Mouse (Mus musculus) neural tube, embryonic 15.5 days (tissue): ENCODE measurements around the gene S1pr5. TPM values are rescaled to one million over a fixed set of nuclear protein-coding genes. Genes with fewer than 3 reads are reported as not detected.
"Not testable (repeated sequence)": the region's sequence is repeated elsewhere in the genome, so short reads cannot be mapped to it uniquely, and the experiment has no call there.

Experiments
- ATAC-seq: fragments of 200-750 bp; cut with Nextera tagmentation; 2 replicates; pipeline ENCODE4 v1.8.0; 2017; ENCODE audit warnings: mild to moderate bottlenecking, moderate TSS enrichment, moderate library complexity; ENCODE audit not compliant: low FRiP score
- H3K27ac ChIP-seq: fragments of 300-500 bp; sonication (generic); replicated peaks from 2 replicates; pipeline ENCODE4 v1.5.1; 2015; ENCODE audit warnings: mild to moderate bottlenecking, inconsistent platforms
- H3K27me3 ChIP-seq: fragments of 300-500 bp; sonication (generic); replicated peaks from 2 replicates; pipeline ENCODE4 v1.6.1; 2015; ENCODE audit warnings: inconsistent platforms
- H3K36me3 ChIP-seq: fragments of 300-500 bp; sonication (generic); 2 replicates; pipeline ENCODE4 v1.6.1; 2015; ENCODE audit warnings: inconsistent platforms
- H3K4me1 ChIP-seq: fragments of 300-500 bp; sonication (generic); 2 replicates; pipeline ENCODE4 v1.6.1; 2015; ENCODE audit warnings: inconsistent platforms
- H3K4me2 ChIP-seq: fragments of 300-500 bp; sonication (generic); 2 replicates; pipeline ENCODE4 v1.6.1; 2015; ENCODE audit warnings: inconsistent platforms, mild to moderate bottlenecking, moderate library complexity
- H3K4me3 ChIP-seq: fragments of 300-500 bp; sonication (generic); replicated peaks from 2 replicates; pipeline ENCODE4 v1.5.1; 2015; ENCODE audit warnings: mild to moderate bottlenecking, inconsistent platforms
- H3K9ac ChIP-seq: fragments of 300-500 bp; sonication (generic); replicated peaks from 2 replicates; pipeline ENCODE4 v1.6.1; 2015; ENCODE audit warnings: mild to moderate bottlenecking, inconsistent platforms
- H3K9me3 ChIP-seq: fragments of 300-500 bp; sonication (generic); replicated peaks from 2 replicates; pipeline ENCODE4 v1.6.1; 2016; ENCODE audit warnings: inconsistent platforms
- WGBS: fragments of 180-500 bp; shearing (Covaris S2); methylation state at CpG from one replicate; pipeline ENCODE4 v1.1.7; 2015; ENCODE audit warnings: mixed read lengths; 5-methylcytosine and 5-hydroxymethylcytosine counted together
- polyA plus RNA-seq: library from polyadenylated mRNA; unstranded; fragments of >200 nt; fragmentation: Nextera tagmentation; extraction: Ambion mirVana; gene quantifications from 2 replicates; pipeline ENCODE4 v1.2.1, GENCODE M21; 2015

Gene S1pr5
- polyA plus RNA-seq, 1 experiment from 2014 or later, result 6.7 TPM

DNA sequence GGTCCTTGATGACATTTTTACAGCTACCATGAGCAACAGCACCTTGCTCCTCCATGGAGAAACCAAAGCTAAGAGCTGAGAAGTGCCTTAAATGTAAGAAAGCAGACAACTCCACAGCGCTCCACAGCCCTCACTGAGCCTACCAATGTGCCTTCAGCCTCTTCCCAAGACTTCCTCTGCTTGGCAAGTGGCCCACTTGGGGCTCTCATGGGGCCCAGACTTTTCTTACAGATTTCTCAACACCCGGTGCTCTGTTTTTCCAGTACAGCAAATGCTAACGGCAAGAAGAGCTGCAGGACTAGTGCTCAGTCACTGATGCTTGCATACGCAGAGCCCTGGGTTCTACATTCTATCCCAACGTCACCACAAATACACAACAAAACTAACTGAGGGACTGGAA, 29.5 kb upstream of the S1pr5 start:
- Histone ChIP-seq H3K4me1 (no peaks in the 10 kb centered on the region), H3K27me3 (no peaks in the 10 kb centered on the region), H3K36me3 (peaks cover 90% of the 10 kb centered on the region), H3K9ac (no peak overlapping the region), H3K4me3 (no peak overlapping the region), H3K4me2 (no peak overlapping the region), H3K9me3 (no peaks in the 10 kb centered on the region), H3K27ac (no peak overlapping the region)
- WGBS, result 90% methylated on average over 5 of the region's 5 CpGs
- no peak for ATAC-seq

DNA sequence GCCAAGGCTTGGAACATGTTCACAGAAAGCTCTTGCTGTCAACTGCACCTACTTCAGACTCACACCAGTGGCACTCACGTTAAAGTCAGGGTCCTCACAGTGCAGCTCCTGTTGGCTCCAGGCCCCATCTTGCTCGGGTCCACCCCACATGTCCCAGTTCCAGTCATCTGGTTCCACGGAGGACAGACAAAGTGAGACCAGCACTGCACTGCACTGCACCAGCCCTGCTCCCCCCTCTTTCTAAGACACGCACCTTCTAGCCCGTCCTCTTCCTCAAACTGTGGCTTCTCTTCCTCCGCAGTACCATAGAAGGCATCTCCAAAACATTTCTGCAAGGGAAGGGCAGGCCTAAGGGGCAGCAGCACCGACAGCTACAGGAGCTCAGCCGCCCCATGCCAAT, 28.1 kb upstream of the S1pr5 start:
- no peaks in the 10 kb centered on the region for H3K27me3 ChIP-seq
- no peak overlapping the region for H3K27ac ChIP-seq
- peaks cover 92% of the 10 kb centered on the region for H3K36me3 ChIP-seq
- H3K9ac ChIP-seq, result no peak overlapping the region
- no peak overlapping the region for H3K4me3 ChIP-seq
- no peaks in the 10 kb centered on the region for H3K9me3 ChIP-seq
- WGBS, result 92% methylated on average over 8 of the region's 8 CpGs
- H3K4me1 ChIP-seq, result no peaks in the 10 kb centered on the region
- ATAC-seq, result no peak
- H3K4me2 ChIP-seq, result no peak overlapping the region

- peaks cover 92% of the 10 kb centered on the region for H3K36me3 ChIP-seq
- WGBS, result 89% methylated on average over 12 of the region's 12 CpGs
- no peak overlapping the region for H3K9ac ChIP-seq
- no peak overlapping the region for H3K4me3 ChIP-seq
- H3K27me3 ChIP-seq, result no peaks in the 10 kb centered on the region
- no peak overlapping the region for H3K4me2 ChIP-seq
- no peaks in the 10 kb centered on the region for H3K4me1 ChIP-seq
- no peaks in the 10 kb centered on the region for H3K9me3 ChIP-seq
- H3K27ac ChIP-seq, result no peak overlapping the region
- no peak for ATAC-seq
Measured at GRCm38 (mm10) chr9:21275727-21276126, 27.5 kb upstream of the S1pr5 start.

DNA sequence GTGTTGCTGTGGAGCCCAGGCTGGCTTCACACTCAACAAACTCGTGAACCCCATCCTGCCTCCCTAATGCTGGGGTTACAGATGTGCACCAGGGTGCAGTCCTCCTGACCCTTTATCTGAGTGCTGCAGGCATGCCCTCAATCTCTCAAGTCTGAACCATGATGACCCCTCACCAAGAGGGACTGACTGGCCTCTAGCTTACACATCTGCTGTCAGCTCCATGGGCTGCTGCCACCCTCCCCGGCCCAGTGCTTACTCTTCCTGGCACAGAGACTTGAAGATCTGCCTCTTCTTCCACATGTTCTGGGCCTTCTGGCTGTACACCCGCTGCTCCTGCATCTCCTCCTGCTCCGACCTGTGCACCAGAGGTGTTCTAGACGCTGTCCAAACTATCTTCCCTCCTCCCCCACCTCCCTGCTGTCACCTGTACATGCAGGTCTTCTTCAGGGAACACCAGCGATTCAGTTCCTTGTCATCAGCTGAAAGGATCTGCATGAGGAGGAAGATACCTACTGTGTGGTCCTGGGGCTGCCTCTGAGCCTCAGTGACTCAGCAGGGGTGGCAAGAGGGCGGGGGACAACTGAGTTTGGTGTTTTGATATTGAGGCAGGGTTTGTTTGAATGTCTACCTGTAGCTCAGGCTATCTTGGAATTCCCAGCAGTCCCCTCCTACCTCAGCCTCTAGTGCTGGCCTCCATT, 26.9 kb upstream of the S1pr5 start:
- 92% methylated on average over 7 of the region's 7 CpGs for WGBS
- Histone ChIP-seq H3K9me3 (no peaks in the 10 kb centered on the region), H3K27me3 (no peaks in the 10 kb centered on the region), H3K4me3 (no peak overlapping the region), H3K36me3 (peaks cover 97% of the 10 kb centered on the region), H3K4me2 (no peak overlapping the region), H3K9ac (no peak overlapping the region), H3K4me1 (no peaks in the 10 kb centered on the region), H3K27ac (no peak overlapping the region)
- no peak for ATAC-seq

- Histone ChIP-seq H3K9me3 (no peaks in the 10 kb centered on the region), H3K9ac (no peak overlapping the region), H3K4me3 (no peak overlapping the region), H3K4me2 (no peak overlapping the region), H3K36me3 (peaks cover 95% of the 10 kb centered on the region), H3K27me3 (no peaks in the 10 kb centered on the region), H3K4me1 (no peaks in the 10 kb centered on the region), H3K27ac (no peak overlapping the region)
- 91% methylated on average over 3 of the region's 3 CpGs for WGBS
- no peak for ATAC-seq
Measured at GRCm38 (mm10) chr9:21274336-21274735, 26.1 kb upstream of the S1pr5 start.

GRCm38 (mm10) chr9:21273520-21274228, 25.4 kb upstream of the S1pr5 start:
- Histone ChIP-seq H3K36me3 (peaks cover 95% of the 10 kb centered on the region), H3K27ac (no peak overlapping the region), H3K4me2 (no peak overlapping the region), H3K27me3 (no peaks in the 10 kb centered on the region), H3K9me3 (no peaks in the 10 kb centered on the region), H3K9ac (no peak overlapping the region), H3K4me3 (no peak overlapping the region), H3K4me1 (no peaks in the 10 kb centered on the region)
- no peak for ATAC-seq
- WGBS, result 86% methylated on average over 7 of the region's 7 CpGs

DNA sequence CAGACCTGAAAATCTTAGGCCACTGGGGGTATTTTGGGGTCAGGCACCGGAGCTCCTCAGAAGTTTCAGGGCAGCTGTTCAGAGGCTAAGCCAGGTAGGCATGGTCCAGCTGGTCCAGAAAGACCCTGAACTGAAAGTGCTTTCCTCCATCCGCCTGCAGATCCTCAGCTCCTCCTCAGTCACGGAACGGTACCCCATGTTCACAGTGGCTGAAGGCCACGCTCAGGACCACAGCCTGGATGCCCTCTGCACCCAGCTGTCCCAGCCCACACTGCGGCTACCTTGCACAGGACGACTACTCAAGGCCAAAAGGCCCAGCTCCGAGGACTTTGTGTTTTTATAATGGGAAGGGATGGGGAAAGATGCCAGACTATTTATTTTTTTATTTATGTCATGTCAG, 24.9 kb upstream of the S1pr5 start:
- no peak overlapping the region for H3K4me2 ChIP-seq
- no peak overlapping the region for H3K27ac ChIP-seq
- no peaks in the 10 kb centered on the region for H3K9me3 ChIP-seq
- ATAC-seq, result no peak
- peaks cover 96% of the 10 kb centered on the region for H3K36me3 ChIP-seq
- H3K9ac ChIP-seq, result no peak overlapping the region
- no peak overlapping the region for H3K4me3 ChIP-seq
- 86% methylated on average over 8 of the region's 8 CpGs for WGBS
- no peaks in the 10 kb centered on the region for H3K27me3 ChIP-seq
- H3K4me1 ChIP-seq, result no peaks in the 10 kb centered on the region

- H3K9me3 ChIP-seq, result no peaks in the 10 kb centered on the region
- no peak overlapping the region for H3K4me3 ChIP-seq
- no peak for ATAC-seq
- H3K4me1 ChIP-seq, result no peaks in the 10 kb centered on the region
- 95% methylated on average over 9 of the region's 9 CpGs for WGBS
- H3K9ac ChIP-seq, result no peak overlapping the region
- no peaks in the 10 kb centered on the region for H3K27me3 ChIP-seq
- peaks cover 91% of the 10 kb centered on the region for H3K36me3 ChIP-seq
- H3K4me2 ChIP-seq, result no peak overlapping the region
- H3K27ac ChIP-seq, result no peak overlapping the region
Measured at GRCm38 (mm10) chr9:21272391-21272790, 24.1 kb upstream of the S1pr5 start.

- H3K27me3 ChIP-seq, result not testable (repeated sequence)
Measured at GRCm38 (mm10) chr9:21269590-21269989, 21.3 kb upstream of the S1pr5 start.

DNA sequence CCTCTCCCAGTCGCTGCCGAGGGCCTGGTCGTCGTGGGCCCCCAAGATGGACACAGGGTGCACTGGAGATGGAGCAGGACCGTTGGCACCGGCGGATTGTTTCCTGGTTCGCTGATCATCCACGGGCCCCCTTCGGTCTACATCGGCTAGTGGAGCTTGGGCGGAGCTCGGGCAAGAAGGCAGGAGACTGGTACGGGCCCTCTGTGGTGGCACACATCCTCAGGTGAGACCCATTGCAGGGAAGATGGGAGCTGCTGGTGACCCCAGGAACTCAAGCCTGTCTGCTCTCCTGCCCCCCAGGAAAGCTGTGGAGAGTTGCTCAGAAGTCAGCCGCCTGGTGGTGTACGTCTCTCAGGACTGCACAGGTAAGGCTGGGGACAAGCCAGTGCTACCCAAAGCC, 20.1 kb upstream of the S1pr5 start:
- 93% methylated on average over 16 of the region's 16 CpGs for WGBS
- Histone ChIP-seq H3K4me2 (no peak overlapping the region), H3K27me3 (no peaks in the 10 kb centered on the region), H3K27ac (no peak overlapping the region), H3K36me3 (peaks cover 62% of the 10 kb centered on the region), H3K9ac (no peak overlapping the region), H3K4me3 (no peak overlapping the region), H3K9me3 (no peaks in the 10 kb centered on the region), H3K4me1 (peaks cover 23% of the 10 kb centered on the region)
- no peak for ATAC-seq

More at GRCm38 (mm10) chr9:21269590-21269989, 21.3 kb upstream of the S1pr5 start:
- H3K4me2 ChIP-seq, H3K9me3 ChIP-seq, H3K4me3 ChIP-seq, ATAC-seq, H3K9ac ChIP-seq, H3K27ac ChIP-seq: not testable (repeated sequence)
- peaks cover 75% of the 10 kb centered on the region for H3K36me3 ChIP-seq
- H3K4me1 ChIP-seq, result peaks cover 19% of the 10 kb centered on the region
- WGBS, result 86% methylated on average over 5 of the region's 5 CpGs

DNA sequence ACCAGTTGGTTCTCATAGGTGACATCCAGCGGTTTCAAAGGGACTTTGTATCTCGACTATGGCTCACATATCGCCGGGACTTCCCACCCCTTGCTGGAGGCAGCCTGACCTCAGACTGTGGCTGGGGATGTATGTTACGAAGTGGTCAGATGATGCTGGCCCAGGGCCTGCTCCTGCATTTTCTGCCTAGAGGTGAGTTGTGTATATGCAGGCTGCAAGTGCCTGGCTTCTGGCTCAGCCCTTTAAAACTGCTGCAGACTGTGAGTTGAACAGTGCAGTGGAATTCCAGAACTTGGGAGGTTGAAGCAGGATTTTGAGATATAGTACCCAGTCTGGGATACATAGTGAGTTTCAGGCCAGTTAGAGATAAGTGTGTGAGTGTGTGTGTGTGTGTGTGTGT, 18.6 kb upstream of the S1pr5 start:
- Histone ChIP-seq H3K36me3 (peaks cover 48% of the 10 kb centered on the region), H3K27ac (no peak overlapping the region), H3K4me3 (no peak overlapping the region), H3K4me2 (peak overlapping the region; percentile 82), H3K4me1 (peaks cover 23% of the 10 kb centered on the region), H3K27me3 (no peaks in the 10 kb centered on the region), H3K9ac (no peak overlapping the region), H3K9me3 (no peaks in the 10 kb centered on the region)
- 94% methylated on average over 5 of the region's 5 CpGs for WGBS
- ATAC-seq, result no peak

GRCm38 (mm10) chr9:21265611-21266010, 17.4 kb upstream of the S1pr5 start:
- ATAC-seq, result peak; percentile 11; the same call in 1 of the 2 replicates
- H3K27ac ChIP-seq, result peak overlapping the region; percentile 83

More at GRCm38 (mm10) chr9:21265611-21266010, 17.4 kb upstream of the S1pr5 start:
- Histone ChIP-seq H3K36me3 (peaks cover 35% of the 10 kb centered on the region), H3K9me3 (no peaks in the 10 kb centered on the region), H3K9ac (peak overlapping the region; percentile 90), H3K4me3 (peak overlapping the region; percentile 95), H3K4me1 (peaks cover 23% of the 10 kb centered on the region), H3K4me2 (peak overlapping the region; percentile 82), H3K27me3 (no peaks in the 10 kb centered on the region)
- 6% methylated on average over 11 of the region's 11 CpGs for WGBS
